Mouse (Mus musculus) frontal cortex, adult (tissue): ENCODE data around the gene Slc5a4b.
"Not testable (repeated sequence)": the region's sequence is repeated elsewhere in the genome, so short reads cannot be mapped to it uniquely, and the experiment has no call there.

Experiments
- ATAC-seq: cut with Nextera tagmentation; 2 replicates; pipeline ENCODE4 v1.9.2; 2017; ENCODE audit warnings: mild to moderate bottlenecking, moderate library complexity, mixed read lengths; ENCODE audit not compliant: low TSS enrichment

The Slc5a4b gene

GRCm38 (mm10) chr10:76110861-76111260 lies at the start of gene Slc5a4b:
Gene Slc5a4b, minus strand, starts transcription at chr10:76110961.
- no peak for ATAC-seq

DNA sequence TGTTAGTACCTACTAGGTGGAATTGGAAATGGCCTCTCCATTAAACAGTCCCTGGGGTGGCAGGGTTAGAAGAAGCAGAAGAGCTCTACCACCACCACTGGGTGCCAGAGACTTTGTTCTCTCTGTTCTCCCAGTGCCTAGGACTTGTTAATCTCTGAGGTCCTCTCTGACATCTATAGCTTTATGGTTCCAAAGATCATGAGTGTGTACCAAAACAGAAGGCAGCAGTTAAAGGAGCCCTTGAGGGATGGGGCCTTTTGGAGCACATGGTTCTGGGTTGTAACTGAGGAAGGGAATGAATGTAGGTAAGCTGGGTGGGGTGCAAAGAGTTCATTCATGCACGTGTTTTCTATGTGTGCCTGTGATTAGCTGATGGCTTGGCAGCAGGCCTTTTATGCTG lies 47.2 kb upstream of the Slc5a4b start:
- ATAC-seq, result no peak

GRCm38 (mm10) chr10:76157528-76157927 lies 46.8 kb upstream of the Slc5a4b start:
- ATAC-seq, result no peak

- ATAC-seq, result no peak
Measured at GRCm38 (mm10) chr10:76155911-76156310, 45.1 kb upstream of the Slc5a4b start.

- ATAC-seq, result no peak
Measured at GRCm38 (mm10) chr10:76147278-76147677, 36.5 kb upstream of the Slc5a4b start, which contains the start of gene Slc5a4a. Gene Slc5a4a, plus strand, starts transcription at chr10:76147451.

DNA sequence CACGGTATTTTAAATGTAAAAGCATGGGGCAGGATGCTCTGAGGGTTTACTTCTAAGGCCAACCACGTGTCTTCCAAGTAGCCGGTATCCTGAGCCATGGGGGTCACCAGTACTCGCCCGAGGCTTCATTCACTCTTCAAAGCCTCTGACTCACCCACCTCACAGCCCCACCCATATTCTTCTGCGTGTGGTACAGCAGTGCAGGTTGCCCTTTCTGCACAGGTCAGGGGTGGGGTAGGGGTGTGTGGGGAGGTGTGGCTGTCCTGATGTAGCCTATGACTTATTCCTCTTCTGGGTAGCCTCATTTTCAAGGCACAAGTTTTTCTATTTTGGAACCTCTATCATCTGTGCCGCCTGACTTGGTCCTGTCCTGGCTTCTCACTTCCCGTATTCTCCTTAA lies 36.1 kb upstream of the Slc5a4b start:
- ATAC-seq, result no peak

DNA sequence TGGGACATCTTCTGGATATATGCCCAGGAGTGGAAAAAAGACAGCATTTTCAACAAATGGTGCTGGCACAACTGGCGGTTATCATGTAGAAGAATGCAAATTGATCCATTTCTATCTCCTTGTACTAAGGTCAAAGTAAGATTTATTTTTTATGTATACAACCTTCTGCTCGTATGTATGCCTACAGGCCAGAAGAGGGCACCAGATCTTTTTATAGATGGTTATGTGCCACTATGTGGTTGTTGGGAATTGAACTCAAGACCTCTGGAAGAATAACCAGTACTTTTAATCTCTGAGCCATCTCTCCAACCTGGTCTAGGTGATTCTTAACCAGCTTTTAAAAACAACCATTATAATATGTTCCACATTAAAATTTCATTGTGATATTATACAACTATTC lies 25.6 kb upstream of the Slc5a4b start:
- no peak for ATAC-seq

DNA sequence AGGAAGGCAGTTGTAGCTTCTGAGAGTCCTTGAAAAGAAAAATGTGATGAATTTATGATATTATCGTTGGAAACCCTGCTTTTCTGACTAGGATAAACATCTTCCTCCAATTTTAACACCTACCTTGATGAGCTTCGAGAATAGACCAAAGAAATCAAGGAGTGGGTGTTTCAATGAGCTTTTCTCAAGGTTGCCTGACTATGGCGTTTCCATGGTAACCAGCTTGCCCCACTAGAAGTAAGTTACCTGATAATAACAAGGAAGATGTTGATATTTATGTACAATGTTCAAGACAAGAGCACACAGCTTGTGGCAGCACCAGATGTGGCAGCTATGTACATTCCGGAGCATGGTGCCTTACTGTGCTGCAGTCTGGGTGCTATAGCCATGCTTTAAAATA lies 21.7 kb upstream of the Slc5a4b start:
- ATAC-seq, result no peak

- ATAC-seq, result no peak
Measured at GRCm38 (mm10) chr10:76121495-76121894, 10.7 kb upstream of the Slc5a4b start.

- no peak for ATAC-seq
Measured at GRCm38 (mm10) chr10:76120124-76120711, 9.5 kb upstream of the Slc5a4b start.

GRCm38 (mm10) chr10:76118741-76119140 lies 8.0 kb upstream of the Slc5a4b start:
- no peak for ATAC-seq

GRCm38 (mm10) chr10:76117966-76118365 lies 7.2 kb upstream of the Slc5a4b start:
- peak; percentile 77 for ATAC-seq

GRCm38 (mm10) chr10:76097368-76097767 lies 13.4 kb downstream of the Slc5a4b start:
- ATAC-seq, result no peak

DNA sequence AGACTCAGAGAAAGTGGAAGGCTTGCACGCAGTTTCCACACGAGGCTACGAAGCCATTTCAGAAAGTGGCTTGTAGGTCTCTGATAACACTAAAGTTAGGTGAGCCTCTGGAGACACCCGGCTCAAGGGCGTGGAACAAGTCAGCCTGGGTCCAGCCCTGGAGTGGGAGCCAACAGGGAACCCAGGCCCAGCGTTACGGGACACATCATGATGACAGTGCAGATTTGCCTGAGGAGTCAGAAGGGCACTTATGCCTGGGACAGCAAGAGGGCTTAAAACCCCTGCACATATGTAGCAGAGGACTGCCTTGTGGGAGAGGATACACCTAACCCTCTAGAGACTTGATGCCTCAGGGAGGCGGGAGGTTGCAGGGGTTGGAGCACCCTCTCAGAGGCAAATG lies 14.2 kb downstream of the Slc5a4b start:
- ATAC-seq, result no peak

DNA sequence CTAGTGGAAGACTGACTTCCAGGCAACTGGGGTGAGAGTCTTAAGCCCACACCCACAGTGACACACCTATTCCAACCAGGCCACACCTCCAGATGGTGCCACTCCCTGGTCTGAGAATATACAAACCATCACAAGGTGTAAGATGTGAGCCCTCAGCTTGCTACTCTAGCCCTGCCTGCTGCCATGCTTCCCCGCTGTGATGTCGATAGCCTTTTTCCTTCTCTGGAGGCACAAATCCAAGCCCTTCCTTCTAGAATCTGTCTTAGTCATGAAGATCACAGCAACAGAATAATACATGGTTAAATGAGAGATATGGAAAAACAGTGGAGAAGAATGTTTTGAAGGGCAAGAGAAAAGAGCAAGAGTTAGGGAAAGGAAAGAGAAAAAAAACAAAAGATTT lies 33.8 kb downstream of the Slc5a4b start:
- ATAC-seq, result not testable (repeated sequence)

DNA sequence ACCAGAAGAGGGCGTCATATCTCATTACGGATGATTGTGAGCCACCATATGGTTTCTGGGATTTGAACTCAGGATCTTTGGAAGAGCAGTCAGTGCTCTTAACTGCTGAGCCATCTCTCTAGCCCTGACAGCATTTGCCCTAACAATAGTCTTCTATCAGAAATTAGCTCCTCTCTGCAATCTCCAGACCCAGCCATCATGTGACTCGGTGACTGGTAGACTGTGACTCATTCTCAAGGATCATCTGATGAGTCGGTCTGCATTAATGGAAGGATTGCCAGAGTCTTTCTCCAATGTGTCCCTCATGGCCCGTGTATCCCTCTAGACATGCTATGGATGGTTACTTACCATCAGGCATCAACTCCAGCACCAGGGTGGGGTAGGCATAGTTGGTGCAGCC lies 38.7 kb downstream of the Slc5a4b start:
- not testable (repeated sequence) for ATAC-seq

DNA sequence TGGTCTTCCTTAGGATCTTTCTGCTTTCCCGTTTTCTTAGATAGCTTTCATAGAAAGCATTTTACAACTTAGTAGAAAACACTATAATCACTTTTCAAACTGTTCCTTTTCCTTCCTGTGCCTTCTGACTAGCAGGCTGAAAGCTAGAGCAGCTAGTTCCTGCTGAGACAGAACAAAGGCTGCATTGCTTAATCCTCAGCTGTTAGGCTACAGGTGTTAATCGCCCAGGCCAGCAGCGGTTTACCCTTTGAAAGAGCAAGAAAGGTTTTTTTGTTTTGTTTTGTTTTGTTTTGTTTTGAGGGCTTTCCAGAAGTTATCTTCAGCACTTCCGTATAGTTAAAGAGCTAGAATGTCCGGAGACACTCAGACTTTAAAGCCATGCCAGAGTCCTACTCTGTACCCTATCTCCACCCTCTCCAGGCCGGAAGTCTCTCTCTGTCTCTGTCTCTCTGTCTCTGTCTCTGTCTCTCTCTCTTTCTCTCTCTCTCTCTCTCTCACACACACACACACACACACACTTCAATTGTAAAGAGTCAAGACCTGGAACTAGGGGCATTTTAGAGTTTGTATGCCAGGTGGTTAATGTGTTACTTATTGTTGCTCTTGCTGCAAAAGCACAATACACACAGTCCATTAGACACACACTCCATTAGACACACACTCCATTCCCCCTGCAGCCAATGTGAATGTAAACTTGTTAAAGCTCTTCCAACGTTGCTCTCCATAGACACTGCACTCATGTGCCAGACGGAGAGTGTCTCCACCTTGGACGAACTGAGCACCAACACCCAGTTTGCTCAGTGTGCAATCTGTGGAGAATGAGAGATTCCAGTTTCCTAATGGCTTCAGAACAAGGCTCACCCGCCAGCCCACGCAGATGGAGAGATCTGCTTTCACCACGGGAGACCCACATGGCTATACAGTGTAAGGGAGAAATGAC lies 42.8 kb downstream of the Slc5a4b start:
- no peak for ATAC-seq

- ATAC-seq, result no peak
Measured at GRCm38 (mm10) chr10:76062439-76062838, 48.3 kb downstream of the Slc5a4b start.

- no peak for ATAC-seq
Measured at GRCm38 (mm10) chr10:76051860-76052259, 58.9 kb downstream of the Slc5a4b start.

- no peak for ATAC-seq
Measured at GRCm38 (mm10) chr10:76048967-76049366, 61.8 kb downstream of the Slc5a4b start.

DNA sequence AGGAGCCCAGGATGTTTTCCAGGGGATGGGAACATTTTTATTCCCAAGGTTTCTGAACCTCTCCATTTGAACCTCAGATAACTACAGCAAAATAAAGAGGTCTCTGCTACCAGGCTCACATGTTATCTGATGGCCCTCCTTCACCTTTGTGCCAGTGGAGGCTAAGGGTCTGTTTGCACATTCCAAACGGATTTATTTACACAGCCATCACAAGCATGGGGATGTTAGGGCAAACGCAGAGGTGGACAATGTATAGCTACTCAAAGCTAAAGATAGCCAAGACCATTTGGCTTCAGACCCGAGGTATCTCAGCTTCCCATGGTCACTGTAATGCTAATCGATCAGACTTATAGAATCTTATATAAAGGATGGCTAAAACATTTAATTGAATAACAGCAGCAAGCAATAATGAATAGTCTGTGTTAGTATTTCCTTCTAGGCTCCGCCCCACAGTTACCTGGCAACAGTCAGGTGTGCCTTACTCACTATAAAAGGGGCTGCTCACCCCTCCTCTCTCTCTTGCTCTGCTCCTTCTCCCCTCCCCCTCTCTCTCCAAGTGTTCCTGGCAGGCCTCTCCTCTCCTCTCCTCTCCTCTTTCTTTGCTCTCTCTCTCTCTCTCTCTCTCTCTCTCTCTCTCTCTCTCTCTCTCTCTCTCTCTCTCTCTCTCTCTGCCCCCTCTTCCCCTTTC lies 63.4 kb downstream of the Slc5a4b start:
- ATAC-seq, result no peak

GRCm38 (mm10) chr10:76046754-76047153 lies 64.0 kb downstream of the Slc5a4b start:
- ATAC-seq, result no peak

GRCm38 (mm10) chr10:76045343-76045742 lies 65.4 kb downstream of the Slc5a4b start:
- no peak for ATAC-seq
